Mouse (Mus musculus) embryonic facial prominence, embryonic 15.5 days (tissue): ENCODE data around the gene Farsa. TPM values are rescaled to one million over a fixed set of nuclear protein-coding genes. Genes with fewer than 3 reads are reported as not detected.
A peak's percentile ranks its signal among the peaks of the same experiment; 100 is the strongest.

Experiments
- ATAC-seq: fragments of 200-750 bp; cut with Nextera tagmentation; 2 replicates; pipeline ENCODE4 v1.8.0; 2017; ENCODE audit warnings: low read depth, moderate TSS enrichment; ENCODE audit not compliant: insufficient number of reproducible peaks, low FRiP score, low TSS enrichment
- H3K27ac ChIP-seq: fragments of 300-500 bp; sonication (generic); replicated peaks from 2 replicates; pipeline ENCODE4 v1.5.1; 2015; ENCODE audit warnings: mild to moderate bottlenecking, inconsistent platforms
- H3K27me3 ChIP-seq: fragments of 300-500 bp; sonication (generic); 2 replicates; pipeline ENCODE4 v1.6.1; 2015; ENCODE audit warnings: inconsistent platforms
- H3K36me3 ChIP-seq: fragments of 300-500 bp; sonication (generic); 2 replicates; pipeline ENCODE4 v1.6.1; 2015; ENCODE audit warnings: mild to moderate bottlenecking, inconsistent platforms
- H3K4me1 ChIP-seq: fragments of 300-500 bp; sonication (generic); 2 replicates; pipeline ENCODE4 v1.6.1; 2015; ENCODE audit warnings: inconsistent platforms
- H3K4me2 ChIP-seq: fragments of 300-500 bp; sonication (generic); replicated peaks from 2 replicates; pipeline ENCODE4 v1.6.1; 2015; ENCODE audit warnings: mild to moderate bottlenecking, inconsistent platforms
- H3K4me3 ChIP-seq: fragments of 300-500 bp; sonication (generic); replicated peaks from 2 replicates; pipeline ENCODE4 v1.5.1; 2015; ENCODE audit warnings: mild to moderate bottlenecking, inconsistent platforms
- H3K9ac ChIP-seq: fragments of 300-500 bp; sonication (generic); 2 replicates; pipeline ENCODE4 v1.6.1; 2015; ENCODE audit warnings: inconsistent platforms
- H3K9me3 ChIP-seq: fragments of 300-500 bp; sonication (generic); replicated peaks from 2 replicates; pipeline ENCODE4 v1.6.1; 2016; ENCODE audit warnings: inconsistent platforms
- WGBS: fragments of 180-500 bp; shearing (Covaris S2); methylation state at CpG from one replicate; pipeline ENCODE4 v1.1.7; 2015; 5-methylcytosine and 5-hydroxymethylcytosine counted together
- polyA plus RNA-seq: library from polyadenylated mRNA; unstranded; fragments of >200 nt; fragmentation: Nextera tagmentation; extraction: Ambion mirVana; gene quantifications from 2 replicates; pipeline ENCODE4 v1.2.1, GENCODE M21; 2015

Gene Farsa
- polyA plus RNA-seq, 1 experiment from 2014 or later = 99.8 TPM

GRCm38 (mm10) chr8:84837149-84837911 lies 19.5 kb upstream of the Farsa start:
- H3K4me2 ChIP-seq = no peak overlapping the region
- ATAC-seq = 0 out of 2 replicates have a peak, but pooled peaks have one; percentile 6
- peaks cover 52% of the 10 kb centered on the region for H3K4me1 ChIP-seq

GRCm38 (mm10) chr8:84837912-84838470 lies 18.8 kb upstream of the Farsa start:
- Histone ChIP-seq H3K27me3 (no peaks in the 10 kb centered on the region), H3K36me3 (peaks cover 69% of the 10 kb centered on the region), H3K9me3 (no peaks in the 10 kb centered on the region), H3K9ac (no peak overlapping the region), H3K4me3 (no peak overlapping the region), H3K4me1 (peaks cover 55% of the 10 kb centered on the region), H3K4me2 (no peak overlapping the region), H3K27ac (peak overlapping the region; percentile 35; the same call in 1 of the 2 replicates)
- 75% methylated on average over 15 of the region's 15 CpGs for WGBS
- ATAC-seq = no peak

More at GRCm38 (mm10) chr8:84837149-84837911, 19.5 kb upstream of the Farsa start:
- 40% methylated on average over 8 of the region's 8 CpGs for WGBS
- Histone ChIP-seq H3K4me3 (no peak overlapping the region), H3K27ac (peak overlapping the region; percentile 35), H3K27me3 (no peaks in the 10 kb centered on the region), H3K9me3 (no peaks in the 10 kb centered on the region), H3K9ac (no peak overlapping the region), H3K36me3 (peaks cover 63% of the 10 kb centered on the region)

- Histone ChIP-seq H3K27me3 (no peaks in the 10 kb centered on the region), H3K27ac (no peak overlapping the region), H3K9me3 (no peaks in the 10 kb centered on the region), H3K4me1 (peaks cover 55% of the 10 kb centered on the region), H3K9ac (no peak overlapping the region), H3K4me2 (no peak overlapping the region), H3K4me3 (no peak overlapping the region), H3K36me3 (peaks cover 74% of the 10 kb centered on the region)
- ATAC-seq = no peak
- 87% methylated on average over 5 of the region's 5 CpGs for WGBS
Observed at GRCm38 (mm10) chr8:84838513-84838912, 18.3 kb upstream of the Farsa start.

GRCm38 (mm10) chr8:84839411-84839810 lies 17.4 kb upstream of the Farsa start:
- H3K27ac ChIP-seq = peak overlapping the region; percentile 92; the same call in 1 of the 2 replicates
- peak overlapping the region; percentile 86 for H3K4me3 ChIP-seq
- no peak for ATAC-seq
- H3K27me3 ChIP-seq = no peaks in the 10 kb centered on the region
- peaks cover 74% of the 10 kb centered on the region for H3K36me3 ChIP-seq
- H3K9ac ChIP-seq = peak overlapping the region; percentile 89; the same call in 1 of the 2 replicates
- H3K4me1 ChIP-seq = peaks cover 55% of the 10 kb centered on the region
- 81% methylated on average over 2 of the region's 2 CpGs for WGBS
- H3K9me3 ChIP-seq = no peaks in the 10 kb centered on the region
- H3K4me2 ChIP-seq = peak overlapping the region; percentile 64

GRCm38 (mm10) chr8:84839875-84840247 lies 16.9 kb upstream of the Farsa start:
- no peak for ATAC-seq
- peak overlapping the region; percentile 86 for H3K4me3 ChIP-seq
- peak overlapping the region; percentile 92 for H3K27ac ChIP-seq
- H3K36me3 ChIP-seq = peaks cover 74% of the 10 kb centered on the region
- peaks cover 55% of the 10 kb centered on the region for H3K4me1 ChIP-seq
- H3K27me3 ChIP-seq = no peaks in the 10 kb centered on the region
- whole genome bisulfite sequencing = 2% methylated on average over 7 of the region's 7 CpGs
- peak overlapping the region; percentile 89 for H3K9ac ChIP-seq
- peak overlapping the region; percentile 64 for H3K4me2 ChIP-seq
- no peaks in the 10 kb centered on the region for H3K9me3 ChIP-seq

- H3K4me1 ChIP-seq = peaks cover 57% of the 10 kb centered on the region
Observed at GRCm38 (mm10) chr8:84840248-84840999, 16.4 kb upstream of the Farsa start, which contains the start of gene Rad23a. Gene Rad23a (minus strand): TSS chr8:84840665.

GRCm38 (mm10) chr8:84841514-84841913 lies 15.3 kb upstream of the Farsa start:
- peaks cover 53% of the 10 kb centered on the region for H3K4me1 ChIP-seq
- no peak overlapping the region for H3K4me3 ChIP-seq
- H3K27ac ChIP-seq = peak overlapping the region; percentile 3; the same call in 1 of the 2 replicates
- 60% methylated on average over 1 of the region's 1 CpGs for WGBS
- H3K27me3 ChIP-seq = no peaks in the 10 kb centered on the region
- peaks cover 65% of the 10 kb centered on the region for H3K36me3 ChIP-seq
- no peak for ATAC-seq
- no peaks in the 10 kb centered on the region for H3K9me3 ChIP-seq
- H3K4me2 ChIP-seq = no peak overlapping the region; the same call in 1 of the 2 replicates
- H3K9ac ChIP-seq = no peak overlapping the region

More at GRCm38 (mm10) chr8:84840248-84840999, 16.4 kb upstream of the Farsa start, which contains the start of gene Rad23a:
- Histone ChIP-seq H3K4me3 (peak within 1 kb of the TSS; percentile 86), H3K27me3 (no peaks in the 10 kb centered on the region), H3K27ac (peak within 1 kb of the TSS; percentile 92), H3K9me3 (no peaks in the 10 kb centered on the region), H3K9ac (peak within 1 kb of the TSS; percentile 89), H3K4me2 (peak within 1 kb of the TSS; percentile 64), H3K36me3 (peaks cover 75% of the 10 kb centered on the region)
- under 1% methylated on average over 52 of the region's 55 CpGs for WGBS
- peak; percentile 92 for ATAC-seq

GRCm38 (mm10) chr8:84844397-84845070 lies 12.3 kb upstream of the Farsa start:
- WGBS = 79% methylated on average over 9 of the region's 9 CpGs
- no peaks in the 10 kb centered on the region for H3K27me3 ChIP-seq
- peak overlapping the region; percentile 88 for H3K4me3 ChIP-seq
- no peak overlapping the region for H3K27ac ChIP-seq
- H3K4me2 ChIP-seq = peak overlapping the region; percentile 57
- peak overlapping the region; percentile 29 for H3K9ac ChIP-seq
- no peak for ATAC-seq
- H3K9me3 ChIP-seq = no peaks in the 10 kb centered on the region
- peaks cover 41% of the 10 kb centered on the region for H3K4me1 ChIP-seq
- peaks cover 43% of the 10 kb centered on the region for H3K36me3 ChIP-seq

GRCm38 (mm10) chr8:84845355-84846093 lies 11.3 kb upstream of the Farsa start:
- no peaks in the 10 kb centered on the region for H3K27me3 ChIP-seq
- H3K4me3 ChIP-seq = peak overlapping the region; percentile 88
- H3K9me3 ChIP-seq = no peaks in the 10 kb centered on the region
- H3K9ac ChIP-seq = peak overlapping the region; percentile 92
- no peak for ATAC-seq
- H3K36me3 ChIP-seq = peaks cover 43% of the 10 kb centered on the region
- WGBS = 12% methylated on average over 12 of the region's 12 CpGs
- peak overlapping the region; percentile 88 for H3K27ac ChIP-seq
- peak overlapping the region; percentile 57 for H3K4me2 ChIP-seq
- peaks cover 38% of the 10 kb centered on the region for H3K4me1 ChIP-seq

- Histone ChIP-seq H3K27ac (peak overlapping the region; percentile 88), H3K9ac (peak overlapping the region; percentile 92), H3K4me1 (peaks cover 38% of the 10 kb centered on the region), H3K9me3 (no peaks in the 10 kb centered on the region), H3K4me2 (peak overlapping the region; percentile 57), H3K36me3 (peaks cover 41% of the 10 kb centered on the region), H3K27me3 (no peaks in the 10 kb centered on the region), H3K4me3 (peak overlapping the region; percentile 88)
- peak; percentile 6; the same call in 1 of the 2 replicates for ATAC-seq
- under 1% methylated on average over 30 of the region's 30 CpGs for WGBS
Observed at GRCm38 (mm10) chr8:84846094-84846721, 10.6 kb upstream of the Farsa start.
